Mouse (Mus musculus): ENCODE results near the gene Mlf2.

GRCm38 (mm10) chr6:124919695-124920317, 11.4 kb upstream of the Mlf2 start, which contains the start of gene Ptms:
- TF ChIP-seq POLR2A (IDR thresholded peaks at IDR 0.05; ENCODE audit: low read depth, low read length): no peak
- no peak for TF ChIP-seq CTCF (conservative IDR thresholded peaks at IDR 0.05; ENCODE audit: insufficient read depth, insufficient read length, low read depth, low read length)
